Mouse (Mus musculus): ENCODE results near the gene Hdgfl2.
A peak's percentile ranks its signal among the peaks of the same experiment; 100 is the strongest.
"Not testable (repeated sequence)": the region's sequence is repeated elsewhere in the genome, so short reads cannot be mapped to it uniquely, and the experiment has no call there.

Gene Hdgfl2

GRCm38 (mm10) chr17:56103465-56104285 lies 24.2 kb downstream of the Hdgfl2 start:
- DNase-seq (ENCODE audit: low read depth, low spot score), result no peak

- not testable (repeated sequence) for DNase-seq (ENCODE audit: low read depth, low spot score)
These were observed 25.4 kb downstream of the Hdgfl2 start for GRCm38 (mm10) chr17:56104821-56105220.

GRCm38 (mm10) chr17:56106436-56106835 lies 27.0 kb downstream of the Hdgfl2 start:
- DNase-seq (ENCODE audit: low read depth, low spot score), result not testable (repeated sequence)

GRCm38 (mm10) chr17:56106981-56107380 lies 27.5 kb downstream of the Hdgfl2 start:
- no peak for DNase-seq (ENCODE audit: low read depth, low spot score)

- DNase-seq (ENCODE audit: low read depth, low spot score), result no peak
These were observed 28.3 kb downstream of the Hdgfl2 start for GRCm38 (mm10) chr17:56107736-56108135.

- no peak for DNase-seq (ENCODE audit: low read depth, low spot score)
These were observed 29.1 kb downstream of the Hdgfl2 start for GRCm38 (mm10) chr17:56108334-56109044.

- DNase-seq (ENCODE audit: low read depth, low spot score), result no peak
These were observed 30.0 kb downstream of the Hdgfl2 start, which contains the start of gene Plin4 for GRCm38 (mm10) chr17:56109219-56110051. Gene Plin4 (minus strand): TSS chr17:56109803.

GRCm38 (mm10) chr17:56110571-56110970 lies 31.1 kb downstream of the Hdgfl2 start:
- no peak for DNase-seq (ENCODE audit: low read depth, low spot score)

- DNase-seq (ENCODE audit: low read depth, low spot score), result no peak
These were observed 31.6 kb downstream of the Hdgfl2 start for GRCm38 (mm10) chr17:56111021-56111420.

GRCm38 (mm10) chr17:56111864-56112263 lies 32.4 kb downstream of the Hdgfl2 start:
- peak; percentile 63 for DNase-seq (ENCODE audit: low read depth, low spot score)

GRCm38 (mm10) chr17:56112743-56113142 lies 33.3 kb downstream of the Hdgfl2 start:
- DNase-seq (ENCODE audit: low read depth, low spot score), result no peak

- no peak for DNase-seq (ENCODE audit: low read depth, low spot score)
These were observed 36.8 kb downstream of the Hdgfl2 start for GRCm38 (mm10) chr17:56116193-56116592.

- DNase-seq (ENCODE audit: low read depth, low spot score), result no peak
These were observed 37.8 kb downstream of the Hdgfl2 start, which contains the start of gene Plin5 for GRCm38 (mm10) chr17:56117251-56117710. Gene Plin5 (minus strand): TSS chr17:56117596.

GRCm38 (mm10) chr17:56119431-56119830 lies 40.0 kb downstream of the Hdgfl2 start:
- no peak for DNase-seq (ENCODE audit: low read depth, low spot score)

GRCm38 (mm10) chr17:56119981-56120880 lies 40.8 kb downstream of the Hdgfl2 start:
- DNase-seq (ENCODE audit: low read depth, low spot score), result no peak

GRCm38 (mm10) chr17:56121826-56122225 lies 42.4 kb downstream of the Hdgfl2 start, which contains the start of gene Lrg1:
Gene Lrg1 (minus strand): TSS chr17:56122001.
- no peak for DNase-seq (ENCODE audit: low read depth, low spot score)

GRCm38 (mm10) chr17:56123161-56123560 lies 43.7 kb downstream of the Hdgfl2 start:
- DNase-seq (ENCODE audit: low read depth, low spot score), result no peak

GRCm38 (mm10) chr17:56123681-56124340 lies 44.4 kb downstream of the Hdgfl2 start:
- DNase-seq (ENCODE audit: low read depth, low spot score), result no peak

GRCm38 (mm10) chr17:56124377-56125275 lies 45.2 kb downstream of the Hdgfl2 start:
- peak; percentile 62 for DNase-seq (ENCODE audit: low read depth, low spot score)
